In genomic region chr3:89174844-89175243, GRCm38 (mm10) we compare ENCODE assay signal across 24 mouse cellular contexts.
"Had no signal": no experiment of that assay in that cellular context is flagged by ENCODE, and none has a peak within 500 bp of the region (broad histone marks: within the 10 kb centered on the region; RNA-seq: fewer than 3 reads in every experiment).

No protein-coding gene starts in this region.

- DNase-seq: gastrocnemius, adult 2 months; gastrocnemius, postnatal 10 days; gastrocnemius, postnatal 25 days; heart, postnatal 10 days; heart, postnatal 4 days; kidney, adult 18-20 months; kidney, adult 8-10 months; kidney, postnatal 10 days; kidney, postnatal 25 days; kidney, postnatal 4 days; liver; liver, embryonic 13.5 days; liver, postnatal 0 days had no signal

- H3K27me3 ChIP-seq: heart, embryonic 12.5 days; intestine, embryonic 15.5 days; limb, embryonic 12.5 days; liver, embryonic 13.5 days; liver, embryonic 15.5 days had no signal

- H3K9ac ChIP-seq: heart, embryonic 12.5 days; hindbrain, embryonic 14.5 days; intestine, embryonic 15.5 days; limb, embryonic 12.5 days; liver, embryonic 13.5 days; liver, embryonic 15.5 days; liver, postnatal 0 days had no signal

- H3K4me2 ChIP-seq: heart, embryonic 12.5 days; hindbrain, embryonic 14.5 days; intestine, embryonic 15.5 days; limb, embryonic 12.5 days; liver, embryonic 13.5 days; liver, embryonic 15.5 days had no signal

- ATAC-seq: hindbrain, embryonic 16.5 days; inflammation-experienced regulatory T-cells, adult 6 months; intestine, embryonic 15.5 days; liver, postnatal 0 days had no signal

- H3K4me3 ChIP-seq: gastrocnemius, adult 2 months; heart, embryonic 12.5 days; hindbrain, embryonic 10.5 days; intestine, embryonic 15.5 days; layer of hippocampus, adult 2 months; left cerebral cortex, adult 2 months; limb, embryonic 10.5 days; limb, embryonic 12.5 days; liver, embryonic 13.5 days; liver, embryonic 15.5 days had no signal

- H3K9me3 ChIP-seq: heart, embryonic 12.5 days; hindbrain, embryonic 10.5 days; intestine, embryonic 15.5 days; limb, embryonic 10.5 days; limb, embryonic 12.5 days; liver, embryonic 13.5 days; liver, embryonic 15.5 days had no signal

- H3K27ac ChIP-seq: gastrocnemius, adult 2 months; hindbrain, embryonic 10.5 days; hindbrain, embryonic 14.5 days; intestine, embryonic 15.5 days; layer of hippocampus, adult 2 months; left cerebral cortex, adult 2 months; limb, embryonic 10.5 days; limb, embryonic 12.5 days; liver, embryonic 13.5 days; liver, embryonic 15.5 days had no signal
